8 mouse cellular contexts compared by ENCODE assay signal in the genomic region with DNA sequence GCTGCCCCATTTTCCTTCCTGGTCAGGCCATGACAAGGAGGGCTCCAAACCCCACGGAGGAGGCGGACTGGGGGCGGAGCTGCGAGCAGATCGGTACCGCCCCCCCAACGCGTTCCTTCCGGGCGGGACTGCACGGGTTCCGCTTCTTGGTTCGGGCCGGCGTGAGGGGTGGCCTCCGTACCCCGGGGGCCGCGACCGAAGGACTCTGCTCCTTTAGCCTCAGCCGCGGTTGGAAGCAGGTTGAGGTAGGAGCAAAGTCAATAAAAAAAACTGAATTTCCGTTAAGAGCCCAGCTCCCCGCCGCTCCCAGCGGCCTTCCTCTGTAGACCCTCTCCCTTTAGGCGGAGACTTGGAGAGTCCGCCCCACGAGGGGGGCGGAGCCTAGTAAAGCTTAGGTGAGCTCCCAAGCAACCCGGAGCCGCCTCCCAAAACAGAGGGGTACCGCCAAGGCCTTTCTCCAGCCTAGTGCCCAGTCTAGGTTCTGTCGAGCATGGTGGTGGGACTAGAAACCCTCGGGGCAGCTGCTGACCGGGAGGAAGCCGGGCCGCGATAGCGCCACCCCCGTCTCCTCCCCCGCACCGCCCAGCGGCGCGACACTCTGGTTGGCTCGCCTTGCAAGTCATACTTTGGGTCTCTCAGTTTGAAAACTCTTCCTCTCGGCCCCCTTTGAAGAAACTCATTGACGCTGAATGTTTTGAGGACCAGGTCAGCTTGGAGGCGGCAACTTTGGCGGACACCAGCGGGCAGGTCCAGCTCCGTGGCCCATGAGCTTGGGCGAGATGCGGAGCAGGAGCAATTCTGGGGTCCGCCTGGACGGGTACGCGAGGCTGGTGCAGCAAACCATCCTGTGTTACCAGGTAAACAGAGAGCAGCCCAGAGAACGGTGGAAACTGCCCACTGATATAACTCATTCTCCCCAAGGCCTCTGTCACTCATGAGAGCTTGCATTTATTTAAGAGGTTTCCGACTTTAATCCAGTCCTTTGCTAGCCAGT. TPM values are rescaled to one million over a fixed set of nuclear protein-coding genes. Genes with fewer than 3 reads are reported as not detected.
DNase-seq lines count a peak whose midpoint lies in the region; ATAC-seq lines count a peak whose summit lies in the region.

Phka2 (plus strand) TSS at position 119 of the 994 bp plus-strand sequence.

- WGBS in hindbrain, embryonic 13.5 days = 18% methylated on average over 56 of the region's 61 CpGs

- peak within 1 kb of the TSS; percentile 62 for H3K4me2 ChIP-seq in hindbrain, embryonic 13.5 days

- peak; percentile 100 for ATAC-seq in hindbrain, embryonic 13.5 days (ENCODE audit: low FRiP score)

- peak within 1 kb of the TSS; percentile 70 for H3K9ac ChIP-seq in hindbrain, embryonic 13.5 days

- peak; percentile 91 for DNase-seq in NIH3T3 (ENCODE audit: low read depth)
- peak; percentile 91 to 92 for DNase-seq in cerebellum, postnatal 10 days
- DNase-seq in frontal cortex, postnatal 14 days (ENCODE audit: low spot score in 2 of 2) = peak; percentile 65 to 68
- peak; percentile 62 to 65 for DNase-seq in layer of hippocampus, postnatal 25 days (ENCODE audit: extremely low spot score in 1 of 2, low spot score in 1 of 2)
- peak; percentile 84 for DNase-seq in lung, postnatal 25 days (ENCODE audit: low spot score)
- peak; percentile 77 for DNase-seq in retina, embryonic 14.5 days (ENCODE audit: low spot score)
- DNase-seq in thymus, postnatal 4 days = peak; percentile 89

- peak within 1 kb of the TSS; percentile 84 for H3K27ac ChIP-seq in hindbrain, embryonic 13.5 days

- H3K36me3 ChIP-seq in hindbrain, embryonic 13.5 days = no peaks in the 10 kb centered on the region

- peak within 1 kb of the TSS; percentile 53 for H3K4me3 ChIP-seq in hindbrain, embryonic 13.5 days

- H3K4me1 ChIP-seq in hindbrain, embryonic 13.5 days (replicated peaks) = peaks cover 7% of the 10 kb centered on the region

- peaks cover 32% of the 10 kb centered on the region; the same call in 1 of the 2 replicates for H3K27me3 ChIP-seq in hindbrain, embryonic 13.5 days

- no peaks in the 10 kb centered on the region for H3K9me3 ChIP-seq in hindbrain, embryonic 13.5 days

RNA-seq across cellular contexts. Expression of gene Phka2, which starts in this region (rescaled TPM):
- 12.7 and 13.1 TPM in 2 replicates for polyA plus RNA-seq in hindbrain, embryonic 13.5 days (2015; fragmentation: Nextera tagmentation; extraction: Ambion mirVana)
- total RNA-seq in layer of hippocampus, postnatal 25 days (2021) = 10 to 100 TPM; 23.0 to 37.9 TPM

Comparison
In these comparisons a context has a peak if more than half of its experiments do, and no peak if none do; other contexts are left out.
1. Peak in every context shown above with its lines: DNase-seq, ATAC-seq, H3K4me3 ChIP-seq and H3K27ac ChIP-seq.